Mouse (Mus musculus) stomach, postnatal 0 days (tissue): ENCODE results near the gene 4833439L19Rik.

Experiments
- CTCF ChIP-seq: IDR thresholded peaks from 2 replicates; pipeline ENCODE4 v1.5.1; 2016; ENCODE audit warnings: antibody characterized with exemption, low read depth, mild to moderate bottlenecking, moderate library complexity
- EP300 ChIP-seq: optimal IDR thresholded peaks from 2 replicates; pipeline ENCODE3; 2016; ENCODE audit warnings: antibody characterized with exemption

- TF ChIP-seq CTCF (no peak), EP300 (no peak)
These were observed 61.4 kb downstream of the 4833439L19Rik start, which contains the start of gene Simc1 for GRCm38 (mm10) chr13:54503604-54504521.
